Mouse (Mus musculus): ENCODE data around the gene Fbln5.

DNA sequence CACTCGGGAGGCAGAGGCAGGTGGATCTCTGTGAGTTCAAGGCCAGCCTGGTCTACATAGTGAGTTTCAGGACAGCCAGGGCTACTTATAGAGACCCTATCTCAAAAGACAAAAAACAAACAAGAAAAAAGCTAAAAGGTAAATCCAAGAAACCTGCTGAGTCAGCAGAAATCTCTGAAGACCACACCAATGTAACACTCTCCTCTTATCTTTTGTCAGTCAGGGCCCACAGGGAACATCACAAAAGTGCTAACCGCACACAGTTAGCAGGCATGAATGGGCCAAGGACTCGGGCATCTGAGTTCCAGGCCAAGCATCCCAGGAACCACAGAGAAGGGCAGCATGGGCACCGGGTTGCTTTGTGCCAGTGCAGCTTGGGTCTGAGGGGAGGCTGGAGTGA is 26.2 kb downstream of the Fbln5 start:
- TF ChIP-seq CTCF (IDR thresholded peaks at IDR 0.05; ENCODE audit: extremely low read depth, insufficient read depth, insufficient read length, insufficient replicate concordance) = no peak
- no peak for TF ChIP-seq POLR2A (IDR thresholded peaks at IDR 0.05; ENCODE audit: low read depth, low read length)
